ENCODE assay signal across 8 mouse cellular contexts in genomic region chr17:47521551-47522258, GRCm38 (mm10). TPM values are rescaled to one million over a fixed set of nuclear protein-coding genes. Genes with fewer than 3 reads are reported as not detected.
A peak's percentile ranks its signal among the peaks of the same experiment; 100 is the strongest.
DNase-seq lines count a peak whose midpoint lies in the region; ATAC-seq lines count a peak whose summit lies in the region.

No protein-coding gene starts in this region.

- H3K4me1 ChIP-seq in embryonic facial prominence, embryonic 11.5 days (ENCODE audit: control insufficient read depth, insufficient read depth, low read length) = peaks cover 8% of the 10 kb centered on the region
- peaks cover 49 to 73% of the 10 kb centered on the region in 2 experiments for H3K4me1 ChIP-seq in heart, embryonic 14.5 days (ENCODE audit: control insufficient read depth in 2 of 2, insufficient read depth in 2 of 2, low read length in 2 of 2)

- H3K79me2 ChIP-seq in macrophage (ENCODE audit: inconsistent target) = no peaks in the 10 kb centered on the region

- H3K27me3 ChIP-seq in embryonic facial prominence, embryonic 11.5 days (ENCODE audit: control insufficient read depth, insufficient read depth, low read length) = no peaks in the 10 kb centered on the region
- no peaks in the 10 kb centered on the region for H3K27me3 ChIP-seq in heart, embryonic 14.5 days (ENCODE audit: control insufficient read depth, insufficient read depth, low read length)

- peak; percentile 82 for ATAC-seq in embryonic facial prominence, embryonic 11.5 days (replicated peaks; ENCODE audit: insufficient number of reproducible peaks, low FRiP score, low TSS enrichment, low read depth)
- ATAC-seq in heart, embryonic 14.5 days (ENCODE audit: insufficient number of reproducible peaks, insufficient read depth, low FRiP score, low read depth) = peak; percentile 90

- H3K4me3 ChIP-seq in embryonic facial prominence, embryonic 11.5 days (ENCODE audit: low read depth, low read length) = peak overlapping the region; percentile 10; the same call in 1 of the 2 replicates
- peak overlapping the region; percentile 10 to 12; a peak in 1 of 4 replicates for H3K4me3 ChIP-seq in heart, embryonic 14.5 days (ENCODE audit: control insufficient read depth in 1 of 2, insufficient read depth in 1 of 2, low read depth in 1 of 2, low read length in 2 of 2)
- no peak overlapping the region for H3K4me3 ChIP-seq in macrophage (ENCODE audit: inconsistent target)

- H3K9ac ChIP-seq in embryonic facial prominence, embryonic 11.5 days (replicated peaks; ENCODE audit: low read length) = peak overlapping the region; percentile 44
- peak overlapping the region; percentile 72 for H3K9ac ChIP-seq in heart, embryonic 14.5 days (ENCODE audit: low read length)

- H3K4me2 ChIP-seq in embryonic facial prominence, embryonic 11.5 days (ENCODE audit: low read depth, low read length) = peak overlapping the region; percentile 11
- H3K4me2 ChIP-seq in heart, embryonic 14.5 days (ENCODE audit: low read length) = peak overlapping the region; percentile 58

- DNase-seq in right cerebral cortex, adult 18-20 months = peak; percentile 37
- DNase-seq in right cerebral cortex, postnatal 36 days (ENCODE audit: low spot score in 2 of 2) = no peak
- peak; percentile 90 for DNase-seq in embryonic facial prominence, embryonic 11.5 days (ENCODE audit: low spot score)
- peak; percentile 76 for DNase-seq in kidney, postnatal 14 days
- DNase-seq in right cerebral cortex, postnatal 4 days = peak; percentile 31
- DNase-seq in cerebellum, adult 11-12 months = no peak

- no peaks in the 10 kb centered on the region for H3K36me3 ChIP-seq in embryonic facial prominence, embryonic 11.5 days (replicated peaks; ENCODE audit: control insufficient read depth, insufficient read depth, low read depth, low read length)
- H3K36me3 ChIP-seq in heart, embryonic 14.5 days (ENCODE audit: control insufficient read depth, insufficient read depth, low read length) = no peaks in the 10 kb centered on the region
- no peaks in the 10 kb centered on the region for H3K36me3 ChIP-seq in macrophage (ENCODE audit: inconsistent target)

- H3K9me3 ChIP-seq in embryonic facial prominence, embryonic 11.5 days (replicated peaks; ENCODE audit: control insufficient read depth, low read length) = no peaks in the 10 kb centered on the region
- H3K9me3 ChIP-seq in heart, embryonic 14.5 days (ENCODE audit: control insufficient read depth, low read length) = no peaks in the 10 kb centered on the region

- peak overlapping the region; percentile 83 for H3K27ac ChIP-seq in embryonic facial prominence, embryonic 11.5 days (replicated peaks; ENCODE audit: low read depth, low read length)
- peak overlapping the region; percentile 98 for H3K27ac ChIP-seq in heart, embryonic 14.5 days (replicated peaks in 1 of 2; ENCODE audit: control insufficient read depth in 1 of 2, insufficient read depth in 1 of 2, low read depth in 2 of 2, low read length in 2 of 2)
- peak overlapping the region; percentile 90 for H3K27ac ChIP-seq in macrophage

- under 1% methylated on average over 15 of the region's 17 CpGs for WGBS in embryonic facial prominence, embryonic 11.5 days
- WGBS in heart, embryonic 14.5 days = under 1% methylated on average over 17 of the region's 17 CpGs
- 12% methylated on average over 17 of the region's 17 CpGs for WGBS in macrophage (ENCODE audit: missing documents)

RNA-seq across cellular contexts. Expression of gene Ccnd3, which starts 16.9 kb away (rescaled TPM):
- polyA plus RNA-seq in embryonic facial prominence, embryonic 11.5 days (2014; fragmentation: Nextera tagmentation; extraction: Ambion mirVana) = 291 and 294 TPM in 2 replicates
- polyA plus RNA-seq in heart, embryonic 14.5 days (2014; fragmentation: Nextera tagmentation; extraction: Ambion mirVana) = 466 and 469 TPM in 2 replicates
- total RNA-seq in macrophage (2018; cell fraction: chromatin; rRNA removed) = 10 to 100 TPM in 15 of 26 experiments, 1 to 10 TPM in 11; 2.7 to 33.1 (median 11.7) TPM
- 10 to 100 TPM; 12.4 to 62.0 (median 30.2) TPM for total RNA-seq in macrophage (2018; cell fraction: cytosol; rRNA removed)
- total RNA-seq in macrophage (2018; cell fraction: nucleus; rRNA removed) = 10 to 100 TPM in 21 of 26 experiments, 1 to 10 TPM in 5; 5.0 to 59.2 (median 19.2) TPM
- polyA plus RNA-seq in macrophage (2018) = 18.7 to 28.7 TPM (median 28.1 TPM) in 3 replicates

RNA-seq across cellular contexts. Expression of gene Taf8, which starts 19.6 kb away (rescaled TPM):
- 27.6 and 29.4 TPM in 2 replicates for polyA plus RNA-seq in embryonic facial prominence, embryonic 11.5 days (2014; fragmentation: Nextera tagmentation; extraction: Ambion mirVana)
- 16.2 and 16.8 TPM in 2 replicates for polyA plus RNA-seq in heart, embryonic 14.5 days (2014; fragmentation: Nextera tagmentation; extraction: Ambion mirVana)
- total RNA-seq in macrophage (2018; cell fraction: chromatin; rRNA removed) = 10 to 100 TPM; 20.5 to 76.3 (median 41.5) TPM
- total RNA-seq in macrophage (2018; cell fraction: cytosol; rRNA removed) = 10 to 100 TPM in 20 of 26 experiments, 1 to 10 TPM in 6; 4.8 to 16.7 (median 13.2) TPM
- 10 to 100 TPM; 14.7 to 49.9 (median 28.1) TPM for total RNA-seq in macrophage (2018; cell fraction: nucleus; rRNA removed)
- polyA plus RNA-seq in macrophage (2018) = 8.5 to 16.9 TPM (median 13.1 TPM) in 3 replicates

Comparison
In these comparisons a context has a peak if more than half of its experiments do, and no peak if none do; other contexts are left out.
1. DNase-seq: peak in right cerebral cortex, adult 18-20 months (single experiment), embryonic facial prominence, embryonic 11.5 days (single experiment), kidney, postnatal 14 days (single experiment) and right cerebral cortex, postnatal 4 days (single experiment); none in right cerebral cortex, postnatal 36 days (0 of 2) and cerebellum, adult 11-12 months (single experiment).
2. Peak in every context shown above with its lines, with median percentiles within 50 percentile points of each other: H3K27ac ChIP-seq.